Mouse (Mus musculus) kidney, adult 2 months (tissue): ENCODE measurements around the gene Plppr3.

Experiments used
- CTCF ChIP-seq: fragments of 200-500 bp; conservative IDR thresholded peaks from 2 replicates; pipeline ENCODE4 v1.5.1; 2011; ENCODE audit warnings: low read depth, mild to moderate bottlenecking, control low read depth, low read length, moderate library complexity, mixed read lengths; ENCODE audit not compliant: insufficient read depth, insufficient read length
- POLR2A ChIP-seq: fragments of 200-500 bp; IDR thresholded peaks from one replicate; pipeline ENCODE4 v1.6.1; 2011; ENCODE audit warnings: low read depth, low read length, control low read depth

DNA sequence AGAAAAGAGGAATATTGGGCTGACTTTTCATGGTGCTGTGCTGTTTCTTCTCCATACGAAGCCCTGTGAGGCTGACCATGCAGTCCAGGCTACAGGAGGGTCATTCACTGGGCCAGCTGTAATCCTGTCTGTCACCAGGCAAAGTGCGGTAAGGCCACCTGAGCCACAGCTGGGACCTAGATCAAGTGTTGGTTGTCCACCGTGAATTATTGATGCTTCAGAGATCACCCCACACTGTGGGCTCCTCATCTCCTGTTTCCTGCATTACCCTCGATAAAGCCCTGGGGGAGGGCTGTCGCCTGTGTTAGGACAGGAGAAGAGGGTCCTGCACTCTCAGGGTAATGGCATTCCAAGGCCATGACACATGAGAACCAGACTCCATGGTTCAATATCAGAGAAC lies 27.9 kb downstream of the Plppr3 start:
- TF ChIP-seq CTCF (no peak), POLR2A (no peak)
